Mouse (Mus musculus) adrenal gland, adult 18-20 months (tissue): ENCODE data around the gene Tmem108. TPM values are rescaled to one million over a fixed set of nuclear protein-coding genes. Genes with fewer than 3 reads are reported as not detected.

Experiments
- DNase-seq, 2 experiments: peaks; one replicate each; pipeline ENCODE4 v3.0.0; 2021 to 2022; ENCODE audit warnings: low spot score in 2 of 2
- total RNA-seq, 2 experiments: library from RNA; stranded (reverse); gene quantifications; 1 replicate in 1 of 2; 2 replicates in 1 of 2; pipeline ENCODE4 v1.2.3; 2021

Tmem108 gene
- total RNA-seq, 2 experiments from 2014 or later = 3.7 TPM

DNA sequence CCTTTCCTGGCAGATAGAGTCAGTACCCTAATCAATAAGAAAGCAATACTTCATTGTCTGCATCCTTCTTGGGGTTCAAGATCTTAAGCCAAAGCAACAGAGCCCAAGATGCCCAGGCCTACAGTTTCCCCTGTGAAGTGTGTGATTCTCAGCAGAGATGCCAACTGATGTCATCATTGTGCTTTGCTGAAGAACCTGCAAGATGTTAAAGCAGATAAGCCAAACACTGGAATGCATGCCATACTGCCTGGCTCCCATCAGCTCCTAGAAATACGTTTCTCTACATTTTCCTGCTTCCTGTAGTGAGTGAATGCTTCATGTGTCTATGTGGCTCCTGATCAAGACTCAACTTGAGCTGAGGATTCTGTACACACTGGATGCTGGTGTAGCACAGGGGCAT is 122.2 kb downstream of the Tmem108 start:
- DNase-seq = no peak

DNA sequence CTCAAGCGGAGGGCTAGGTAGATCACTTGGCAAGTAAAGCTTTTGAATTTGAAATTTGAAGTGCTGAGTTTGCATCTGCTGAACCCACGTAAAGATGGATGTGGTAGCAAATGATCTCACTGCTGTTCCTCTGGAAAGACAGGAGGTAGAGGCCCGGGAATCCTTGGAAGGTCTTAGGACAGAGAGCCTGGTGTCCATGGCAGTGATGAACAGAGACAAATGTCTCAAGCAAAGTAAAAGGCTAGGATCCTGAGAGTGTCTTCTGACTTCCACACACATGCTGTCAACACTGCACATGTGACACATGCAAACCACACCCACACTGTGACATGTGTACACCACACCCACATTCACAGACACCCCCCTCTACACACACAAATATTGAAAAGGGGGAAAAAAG is 124.2 kb downstream of the Tmem108 start:
- DNase-seq = no peak

- DNase-seq = no peak
These were observed 124.8 kb downstream of the Tmem108 start for GRCm38 (mm10) chr9:103636847-103637246.

- DNase-seq = no peak
These were observed 132.7 kb downstream of the Tmem108 start for GRCm38 (mm10) chr9:103628861-103629469.

DNA sequence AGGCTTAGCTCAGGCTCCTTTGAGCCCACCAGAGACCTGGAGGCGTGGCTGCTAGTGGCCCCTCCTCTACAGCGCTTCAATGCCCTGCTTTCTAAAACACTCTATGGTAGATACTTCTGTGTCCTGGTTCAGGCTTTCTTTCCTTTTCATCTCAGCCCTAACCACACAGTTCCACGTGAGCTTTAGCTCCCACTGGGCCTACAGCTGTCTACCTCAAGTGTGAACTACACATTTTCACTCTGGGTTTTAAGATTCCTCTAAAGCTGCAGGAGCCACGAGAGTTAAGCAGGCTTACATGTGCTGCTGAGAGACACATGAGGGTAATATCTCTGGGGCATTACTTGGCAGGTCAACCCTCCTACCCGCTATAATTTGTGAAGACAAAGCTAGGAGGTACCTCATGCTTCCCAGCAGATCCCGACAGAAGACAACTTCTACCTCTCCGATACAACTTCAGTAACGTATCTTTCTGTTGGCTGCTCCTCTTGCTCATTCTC is 134.2 kb downstream of the Tmem108 start:
- DNase-seq = no peak

GRCm38 (mm10) chr9:103626156-103626555 is 135.5 kb downstream of the Tmem108 start:
- no peak for DNase-seq

DNA sequence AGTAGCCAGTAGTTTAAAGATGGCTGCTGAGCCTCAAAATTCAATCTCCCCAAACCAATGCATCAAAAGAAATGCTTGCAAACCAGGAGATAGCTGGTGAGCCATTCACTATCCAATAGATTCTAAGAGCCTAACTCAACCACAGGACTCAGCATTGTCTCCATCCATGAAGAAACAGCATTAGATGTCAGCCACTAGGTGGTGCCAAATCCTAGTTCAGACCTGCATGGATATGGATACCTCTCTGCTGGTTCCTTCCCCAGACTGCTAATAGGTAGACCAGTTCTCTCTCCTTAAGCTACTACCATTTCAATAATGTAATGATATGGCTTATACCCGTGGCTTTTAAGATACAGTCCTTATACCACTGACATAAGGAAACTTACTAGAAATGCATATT is 137.0 kb downstream of the Tmem108 start:
- peak; percentile 39 to 63 for DNase-seq

DNA sequence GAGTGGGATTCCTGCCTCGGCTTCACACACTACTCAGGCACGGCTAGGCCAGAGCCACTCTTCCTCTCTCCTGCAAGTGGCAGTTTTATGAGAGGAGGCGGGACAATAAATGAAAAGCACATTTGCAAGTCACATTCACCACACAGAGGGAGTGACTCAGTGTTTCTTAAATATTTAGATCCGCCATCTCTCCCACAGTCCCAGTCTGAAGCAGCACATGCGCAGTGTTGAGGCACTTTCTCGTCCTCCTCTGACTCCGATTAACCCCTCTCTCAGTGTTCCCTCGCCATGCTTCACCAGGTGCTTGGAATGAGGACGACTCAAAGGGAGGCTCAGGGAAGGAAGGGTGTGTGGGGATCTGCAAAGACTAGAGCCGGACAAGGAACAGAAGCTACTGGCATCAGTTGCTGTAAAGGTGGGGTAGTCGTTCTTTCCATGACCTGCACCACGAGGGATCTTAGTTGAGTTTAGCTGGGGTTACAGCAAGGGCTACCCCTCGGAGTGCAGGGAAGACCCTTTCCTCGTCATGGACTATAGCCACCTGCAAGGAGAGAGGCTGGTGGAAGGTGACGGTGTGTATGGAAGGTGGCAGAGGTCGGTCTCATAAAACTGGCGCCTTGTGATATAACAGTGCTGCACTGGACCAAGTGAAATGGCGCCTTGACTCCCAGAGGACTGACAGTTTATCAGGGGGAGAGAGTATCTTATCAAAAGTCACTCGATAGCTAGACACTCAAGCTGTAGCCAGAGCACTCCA is 137.9 kb downstream of the Tmem108 start:
- DNase-seq = no peak

- DNase-seq = no peak
These were observed 138.6 kb downstream of the Tmem108 start for GRCm38 (mm10) chr9:103622988-103623387.

GRCm38 (mm10) chr9:103621870-103622269 is 139.8 kb downstream of the Tmem108 start:
- no peak for DNase-seq

GRCm38 (mm10) chr9:103620517-103621212 is 141.0 kb downstream of the Tmem108 start:
- DNase-seq = no peak

- DNase-seq = no peak
These were observed 147.4 kb downstream of the Tmem108 start for GRCm38 (mm10) chr9:103614260-103614659.

DNA sequence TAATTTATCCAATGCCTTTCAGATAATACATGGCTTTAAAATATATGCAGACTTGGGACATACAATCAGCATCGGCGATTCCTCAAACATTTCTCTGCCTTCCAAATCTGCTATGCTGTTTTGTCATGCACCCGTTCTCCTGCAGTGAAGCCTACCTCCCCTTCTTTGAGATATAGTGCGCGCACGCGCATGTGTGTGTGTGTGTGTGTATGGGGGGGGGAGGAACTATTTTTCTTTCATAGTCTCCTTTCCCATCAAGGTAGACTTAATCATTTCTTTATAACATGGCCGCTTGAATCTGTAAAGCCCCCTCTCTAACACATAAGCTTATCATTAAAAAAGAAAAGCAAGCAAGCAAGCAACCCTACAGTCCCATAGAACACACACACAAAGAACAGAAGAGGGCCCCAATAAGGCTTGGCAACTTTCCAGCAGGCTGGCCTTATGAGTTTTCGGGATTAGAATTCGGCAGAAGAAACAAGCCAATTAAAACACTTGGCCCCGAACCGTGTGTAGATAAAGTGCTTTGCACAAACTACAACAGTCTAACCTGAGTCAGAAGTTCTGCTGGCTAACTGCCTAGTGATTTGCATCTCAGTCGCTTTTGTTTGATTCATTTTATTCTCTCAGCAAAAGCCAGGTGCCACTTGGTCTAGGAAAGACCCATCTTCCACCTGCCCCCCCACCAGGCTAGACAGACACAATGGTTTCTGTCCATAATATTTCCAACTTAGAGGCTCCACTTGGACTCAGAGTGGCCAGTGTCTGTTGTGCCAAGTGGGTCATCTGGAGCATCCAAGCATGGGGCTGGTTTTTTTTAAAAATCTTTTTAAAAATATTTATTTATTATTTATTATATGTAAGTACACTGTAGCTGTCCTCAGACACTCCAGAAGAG is 153.2 kb downstream of the Tmem108 start:
- no peak for DNase-seq

DNA sequence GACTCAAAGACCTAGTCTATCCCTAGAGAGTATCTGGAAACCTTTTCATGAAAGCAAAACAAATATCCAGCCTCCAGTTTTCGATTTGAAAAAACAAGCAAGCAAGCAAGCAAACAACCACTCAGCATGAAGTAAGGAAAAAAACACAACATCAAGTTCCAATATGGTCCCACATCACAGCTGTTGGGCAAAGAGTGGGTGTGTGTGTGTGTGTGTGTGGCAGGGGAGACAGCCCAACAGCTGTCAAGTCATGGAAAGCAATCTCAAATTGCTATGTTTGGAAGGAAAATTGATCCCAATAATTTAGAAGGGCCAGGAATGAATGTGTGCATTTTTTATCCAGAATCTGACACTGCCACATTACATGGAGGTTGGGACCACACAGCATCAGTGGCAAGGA is 155.6 kb downstream of the Tmem108 start:
- DNase-seq = no peak

GRCm38 (mm10) chr9:103603792-103604191 is 157.8 kb downstream of the Tmem108 start:
- DNase-seq = no peak

GRCm38 (mm10) chr9:103601878-103602277 is 159.8 kb downstream of the Tmem108 start:
- no peak for DNase-seq

GRCm38 (mm10) chr9:103600834-103601233 is 160.8 kb downstream of the Tmem108 start:
- no peak for DNase-seq

DNA sequence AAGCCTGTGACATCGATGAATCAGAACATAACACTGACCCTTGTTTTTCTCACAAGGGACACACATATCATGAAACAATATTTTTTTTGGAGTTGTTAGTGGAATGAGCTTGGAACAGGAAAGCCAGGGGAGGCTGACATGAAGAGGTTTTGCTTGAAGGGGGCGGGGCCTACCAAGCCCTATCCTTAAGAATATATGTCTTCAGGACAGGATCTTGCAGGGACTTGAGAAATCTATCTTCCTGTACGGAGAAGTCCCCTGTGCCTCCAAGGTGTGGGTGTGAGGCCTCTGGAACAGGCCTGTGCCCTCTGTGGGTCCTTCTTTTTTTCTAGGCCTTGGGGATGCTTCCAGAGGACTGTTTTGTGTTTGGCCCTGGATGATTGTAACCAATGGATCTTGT is 161.7 kb downstream of the Tmem108 start:
- no peak for DNase-seq

DNA sequence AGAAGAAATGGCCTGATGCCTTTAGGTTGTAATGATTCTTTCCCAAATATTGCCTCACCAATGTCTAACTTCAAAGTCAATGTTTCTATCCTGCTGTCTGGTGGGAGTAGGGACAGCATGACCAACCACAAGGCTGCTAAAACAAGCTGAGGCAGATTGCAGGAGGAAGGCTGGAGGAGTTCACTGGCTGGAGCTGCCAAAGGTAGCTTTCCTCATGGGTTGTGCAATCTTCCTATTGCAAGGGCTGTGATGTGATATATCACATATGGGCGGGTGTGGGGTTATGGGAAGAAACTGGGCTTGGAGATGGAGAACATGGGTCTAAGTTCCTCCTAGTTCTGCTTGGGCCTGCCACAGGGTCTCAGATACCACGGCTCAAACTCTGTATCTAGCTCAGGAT is 163.8 kb downstream of the Tmem108 start:
- DNase-seq = no peak

DNA sequence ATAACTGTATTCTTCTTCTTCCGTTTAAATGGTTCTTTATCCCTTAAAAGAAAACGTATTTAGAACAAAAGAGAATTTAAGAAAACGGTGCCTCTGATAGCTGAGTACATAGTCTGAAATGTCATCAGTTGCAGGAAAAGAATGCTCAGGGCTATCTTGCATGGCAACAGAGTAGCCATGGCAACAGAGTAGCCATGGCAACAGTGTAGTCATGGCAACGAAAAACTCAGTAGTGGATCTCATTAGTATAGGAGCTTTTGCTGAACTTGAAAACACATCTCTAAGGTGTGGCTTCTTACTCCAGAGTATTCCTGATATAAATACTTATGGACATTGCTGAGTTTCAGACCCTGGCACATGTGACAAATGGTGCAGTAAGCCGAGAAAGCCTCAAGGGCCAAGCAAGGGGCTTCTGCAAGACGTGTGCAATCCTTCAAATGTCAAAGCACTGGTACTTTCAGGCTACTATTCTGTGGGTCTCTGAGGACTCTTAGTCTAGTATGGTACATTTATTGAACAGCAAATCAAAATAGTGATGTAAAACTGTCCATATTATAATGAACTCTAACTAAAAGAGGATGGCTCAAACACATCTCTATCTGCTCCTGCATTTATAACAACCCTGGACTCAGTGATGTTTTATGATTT is 166.3 kb downstream of the Tmem108 start:
- no peak for DNase-seq
